Mouse (Mus musculus) liver, embryonic 15.5 days (tissue): ENCODE data around the gene Slc38a1. TPM values are rescaled to one million over a fixed set of nuclear protein-coding genes. Genes with fewer than 3 reads are reported as not detected.

ENCODE experiments used
- ATAC-seq: fragments of 200-750 bp; cut with Nextera tagmentation; 2 replicates; pipeline ENCODE4 v1.8.0; 2017; ENCODE audit warnings: moderate number of reproducible peaks, mild to moderate bottlenecking, moderate library complexity; ENCODE audit not compliant: insufficient read depth
- H3K27ac ChIP-seq: fragments of 300-500 bp; sonication (generic); replicated peaks from 2 replicates; pipeline ENCODE4 v1.5.1; 2015; ENCODE audit warnings: mild to moderate bottlenecking, inconsistent platforms
- H3K27me3 ChIP-seq: fragments of 300-500 bp; sonication (generic); 2 replicates; pipeline ENCODE4 v1.6.1; 2015; ENCODE audit warnings: mild to moderate bottlenecking, inconsistent platforms
- H3K36me3 ChIP-seq: fragments of 300-500 bp; sonication (generic); replicated peaks from 2 replicates; pipeline ENCODE4 v1.6.1; 2015; ENCODE audit warnings: moderate library complexity, mild to moderate bottlenecking, inconsistent platforms
- H3K4me1 ChIP-seq: fragments of 300-500 bp; sonication (generic); replicated peaks from 2 replicates; pipeline ENCODE4 v1.6.1; 2015; ENCODE audit warnings: inconsistent platforms
- H3K4me2 ChIP-seq: fragments of 300-500 bp; sonication (generic); 2 replicates; pipeline ENCODE4 v1.6.1; 2015; ENCODE audit warnings: moderate library complexity, mild to moderate bottlenecking, inconsistent platforms
- H3K4me3 ChIP-seq: fragments of 300-500 bp; sonication (generic); replicated peaks from 2 replicates; pipeline ENCODE4 v1.5.1; 2015; ENCODE audit warnings: mild to moderate bottlenecking, inconsistent platforms
- H3K9ac ChIP-seq: fragments of 300-500 bp; sonication (generic); 2 replicates; pipeline ENCODE4 v1.6.1; 2015; ENCODE audit warnings: moderate library complexity, mild to moderate bottlenecking, inconsistent platforms
- H3K9me3 ChIP-seq: fragments of 300-500 bp; sonication (generic); replicated peaks from 2 replicates; pipeline ENCODE4 v1.6.1; 2016; ENCODE audit warnings: inconsistent platforms
- WGBS: fragments of 180-500 bp; shearing (Covaris S2); methylation state at CpG from one replicate; pipeline ENCODE4 v1.1.7; 2015; ENCODE audit warnings: mixed read lengths; ENCODE audit not compliant: insufficient replicate concordance; 5-methylcytosine and 5-hydroxymethylcytosine counted together
- polyA plus RNA-seq: library from polyadenylated mRNA; unstranded; fragments of >200 nt; fragmentation: Nextera tagmentation; extraction: Ambion mirVana; gene quantifications from 2 replicates; pipeline ENCODE4 v1.2.1, GENCODE M21; 2015

Slc38a1 gene
- polyA plus RNA-seq, 1 experiment from 2014 or later: 18.2 TPM

DNA sequence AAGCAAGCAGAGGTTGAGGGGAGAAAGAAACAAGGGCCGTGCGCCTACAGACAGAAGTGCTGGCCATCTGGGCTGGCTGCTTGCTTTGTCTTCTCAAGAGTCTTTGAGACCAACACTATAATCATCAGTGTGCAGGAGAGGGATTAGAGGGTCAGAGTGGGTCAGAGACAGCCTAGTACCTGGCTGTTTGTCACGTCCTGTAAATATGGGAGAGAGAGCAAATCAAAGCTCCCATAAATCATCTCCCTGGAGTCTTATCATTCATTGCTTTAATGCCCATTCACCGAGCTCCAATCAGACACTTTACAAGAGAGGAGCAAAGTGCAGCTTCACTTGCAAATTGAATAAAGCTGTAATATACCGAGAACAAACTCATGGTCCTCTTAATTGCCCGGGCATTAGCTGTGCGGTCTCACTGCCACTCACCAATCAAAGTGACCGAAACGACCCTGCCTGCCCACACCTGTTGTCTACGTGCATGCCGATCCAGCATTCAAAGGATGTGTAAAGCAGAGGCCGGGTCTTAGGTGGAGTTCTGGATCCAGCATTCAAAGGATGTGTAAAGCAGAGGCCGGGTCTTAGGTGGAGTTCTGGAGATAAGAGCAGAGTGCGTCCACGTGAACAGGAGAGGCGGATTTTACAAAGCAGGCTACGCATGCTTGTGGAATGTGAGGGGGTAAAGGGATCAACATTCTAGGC is 15.0 kb upstream of the Slc38a1 start:
- Histone ChIP-seq H3K27me3 (peaks cover 12% of the 10 kb centered on the region; the same call in 1 of the 2 replicates), H3K4me1 (peaks cover 23% of the 10 kb centered on the region), H3K9ac (no peak overlapping the region), H3K27ac (no peak overlapping the region), H3K36me3 (no peaks in the 10 kb centered on the region), H3K4me2 (no peak overlapping the region), H3K4me3 (no peak overlapping the region), H3K9me3 (no peaks in the 10 kb centered on the region)
- no peak for ATAC-seq
- 69% methylated on average over 17 of the region's 17 CpGs for whole genome bisulfite sequencing

DNA sequence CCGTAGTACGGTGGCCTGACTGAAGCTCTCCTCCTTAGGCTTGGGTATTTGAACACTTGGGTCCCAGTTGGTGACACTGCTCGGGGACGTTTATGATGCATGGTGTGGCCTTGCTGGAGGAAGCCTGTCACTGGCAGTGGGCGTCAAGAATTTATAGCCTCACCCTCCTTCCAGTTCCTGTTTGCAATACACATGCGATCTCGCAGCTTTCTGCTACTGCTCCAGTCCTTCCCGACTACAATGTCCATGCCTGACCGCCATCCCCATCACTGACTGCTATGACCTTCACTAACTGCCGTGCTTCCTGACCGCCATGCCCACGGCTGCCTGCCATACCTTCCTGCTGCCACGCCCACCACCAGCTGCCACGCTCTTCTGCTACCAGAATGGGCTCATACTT is 12.8 kb upstream of the Slc38a1 start:
- Histone ChIP-seq H3K9me3 (no peaks in the 10 kb centered on the region), H3K4me3 (no peak overlapping the region), H3K27me3 (peaks cover 8% of the 10 kb centered on the region; the same call in 1 of the 2 replicates), H3K4me1 (peaks cover 19% of the 10 kb centered on the region), H3K9ac (no peak overlapping the region), H3K27ac (peak overlapping the region; percentile 57), H3K4me2 (peak overlapping the region; percentile 49), H3K36me3 (no peaks in the 10 kb centered on the region)
- 25% methylated on average over 14 of the region's 14 CpGs for WGBS
- no peak for ATAC-seq

DNA sequence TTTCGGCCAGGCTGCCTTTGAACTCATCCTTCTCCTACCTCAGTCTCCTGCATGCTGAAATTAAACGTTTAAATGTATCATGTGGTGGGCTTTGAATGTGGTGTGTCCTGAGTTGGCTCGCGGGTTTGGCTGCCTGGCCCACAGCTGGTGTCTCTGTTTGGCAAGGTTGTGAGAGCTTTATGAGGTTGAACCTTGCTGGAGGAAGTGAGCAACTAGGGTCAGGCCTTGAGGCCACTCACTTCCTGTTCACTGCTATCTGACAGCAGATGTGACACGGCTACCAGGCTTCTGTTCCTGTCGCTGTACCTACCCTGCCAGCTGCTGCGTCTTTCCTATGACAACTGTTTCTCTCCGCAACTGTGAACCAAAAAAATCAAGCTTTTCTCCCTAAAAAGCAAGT is 12.0 kb upstream of the Slc38a1 start:
- no peak overlapping the region; the same call in 1 of the 2 replicates for H3K4me3 ChIP-seq
- peak overlapping the region; percentile 49 for H3K4me2 ChIP-seq
- H3K27ac ChIP-seq: peak overlapping the region; percentile 57; the same call in 1 of the 2 replicates
- H3K9ac ChIP-seq: no peak overlapping the region
- peaks cover 17% of the 10 kb centered on the region for H3K4me1 ChIP-seq
- H3K9me3 ChIP-seq: no peaks in the 10 kb centered on the region
- 0 out of 2 replicates have a peak, but pooled peaks cover 6% of the 10 kb centered on the region for H3K27me3 ChIP-seq
- no peaks in the 10 kb centered on the region for H3K36me3 ChIP-seq
- peak; percentile 61 for ATAC-seq
- WGBS: 13% methylated on average over 8 of the region's 8 CpGs

DNA sequence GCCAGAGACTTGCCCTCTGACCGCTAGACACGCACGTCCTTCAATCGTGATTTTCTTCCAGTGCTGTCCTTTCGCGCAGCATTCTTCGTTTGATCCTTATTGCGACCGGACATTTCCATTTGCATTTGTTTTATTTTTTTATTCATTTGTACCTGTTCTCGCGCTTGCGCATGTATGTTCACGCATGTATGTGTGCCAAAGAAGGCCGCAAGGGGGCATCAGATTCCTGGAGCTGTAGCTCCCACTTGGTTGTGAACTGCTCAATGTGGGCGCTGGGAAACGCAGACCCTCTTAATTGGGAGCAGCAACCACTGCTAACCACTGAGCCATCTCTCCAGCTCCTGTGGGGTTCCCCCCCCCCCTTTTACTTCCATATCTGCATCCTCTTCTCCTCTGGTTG is 10.3 kb upstream of the Slc38a1 start:
- ATAC-seq: no peak
- H3K27ac ChIP-seq: no peak overlapping the region
- 91% methylated on average over 16 of the region's 16 CpGs for WGBS

DNA sequence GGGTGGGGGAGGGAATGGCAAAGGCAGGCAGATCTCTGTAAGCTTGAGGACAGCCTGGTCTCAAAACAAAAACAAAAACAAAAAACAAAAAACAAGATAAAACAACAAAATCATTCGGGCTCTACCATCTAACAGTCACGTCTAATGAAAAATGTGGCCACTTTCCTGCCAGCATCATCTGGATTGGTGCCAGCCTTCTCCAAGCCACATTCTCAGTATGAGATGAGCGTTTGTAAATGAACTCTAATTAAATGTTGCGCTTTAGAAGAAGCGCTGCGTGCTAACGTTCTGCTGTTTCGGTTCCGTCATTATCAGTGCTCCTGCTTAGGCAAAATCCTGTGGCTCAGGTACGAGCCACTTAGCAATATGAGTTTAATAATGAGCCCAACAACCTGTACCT is 9.8 kb upstream of the Slc38a1 start:
- 76% methylated on average over 10 of the region's 10 CpGs for WGBS
- no peak overlapping the region for H3K9ac ChIP-seq
- ATAC-seq: no peak

More for the DNA sequence above, 10.3 kb upstream of the Slc38a1 start:
- Histone ChIP-seq H3K9me3 (no peaks in the 10 kb centered on the region), H3K36me3 (no peaks in the 10 kb centered on the region), H3K4me3 (no peak overlapping the region), H3K27me3 (0 out of 2 replicates have a peak, but pooled peaks cover 3% of the 10 kb centered on the region), H3K4me1 (peaks cover 17% of the 10 kb centered on the region), H3K9ac (no peak overlapping the region), H3K4me2 (no peak overlapping the region)

DNA sequence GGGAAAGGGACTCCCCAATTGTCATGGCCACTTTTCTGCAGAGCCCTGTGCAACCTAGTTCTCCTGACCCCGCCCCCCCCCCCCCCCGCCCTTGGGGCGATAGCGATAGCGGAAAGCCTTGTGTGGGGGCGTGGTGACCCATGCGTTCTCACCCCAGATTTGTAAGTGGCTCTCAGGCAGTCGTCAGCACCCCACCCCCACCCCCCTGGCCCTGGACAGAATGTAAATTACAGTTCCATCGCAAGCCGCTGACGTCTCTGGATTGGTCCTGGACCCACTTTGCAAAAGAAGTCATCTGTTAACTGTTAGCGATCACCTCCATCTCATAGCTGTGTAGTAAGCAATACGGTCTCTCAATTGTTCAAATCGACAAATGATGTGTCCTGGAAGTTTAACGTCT is 4.7 kb upstream of the Slc38a1 start:
- H3K9me3 ChIP-seq: no peaks in the 10 kb centered on the region
- 28% methylated on average over 15 of the region's 15 CpGs for WGBS
- peaks cover 7% of the 10 kb centered on the region; the same call in 1 of the 2 replicates for H3K27me3 ChIP-seq
- no peaks in the 10 kb centered on the region for H3K36me3 ChIP-seq
- ATAC-seq: no peak
- peak overlapping the region; percentile 29; the same call in 1 of the 2 replicates for H3K4me2 ChIP-seq
- no peak overlapping the region for H3K4me3 ChIP-seq
- H3K27ac ChIP-seq: no peak overlapping the region
- no peak overlapping the region for H3K9ac ChIP-seq
- H3K4me1 ChIP-seq: peaks cover 17% of the 10 kb centered on the region

More for the DNA sequence above, 9.8 kb upstream of the Slc38a1 start:
- Histone ChIP-seq H3K27me3 (no peaks in the 10 kb centered on the region), H3K4me2 (no peak overlapping the region), H3K4me1 (peaks cover 19% of the 10 kb centered on the region), H3K4me3 (no peak overlapping the region), H3K36me3 (no peaks in the 10 kb centered on the region), H3K9me3 (no peaks in the 10 kb centered on the region), H3K27ac (no peak overlapping the region)

DNA sequence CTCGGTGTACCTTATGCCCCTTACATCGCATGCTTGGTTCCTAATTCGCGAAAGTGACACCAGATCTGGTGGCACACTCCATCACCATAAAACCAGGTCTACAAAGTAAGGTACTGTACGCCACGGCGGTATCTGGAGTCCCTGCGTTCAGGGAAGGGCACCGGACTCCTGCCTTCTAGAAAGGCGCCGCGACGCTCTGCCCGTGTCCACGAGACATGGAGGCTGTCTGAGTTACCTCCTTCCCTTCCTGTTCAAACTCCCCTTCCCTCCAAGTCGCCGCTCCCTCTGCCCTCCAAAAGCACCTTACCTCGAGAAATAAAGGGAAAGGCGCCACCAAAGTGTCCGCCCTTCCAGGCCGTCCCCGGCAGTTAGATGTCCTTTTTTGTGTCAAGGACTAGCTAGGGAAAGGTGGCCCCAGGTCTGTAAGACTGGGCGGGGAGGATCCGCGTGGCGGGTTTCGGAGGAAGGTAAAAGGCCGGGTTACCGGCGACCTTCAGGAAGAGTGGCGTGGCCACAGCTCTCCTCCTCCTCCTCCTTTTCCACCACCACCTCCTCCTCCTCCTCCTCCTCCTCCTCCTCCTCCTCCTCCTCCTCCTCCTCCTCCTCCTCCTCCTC is 785 bp downstream of the Slc38a1 start:
- WGBS: under 1% methylated on average over 31 of the region's 31 CpGs
- Histone ChIP-seq H3K4me3 (peak overlapping the region; percentile 71), H3K9me3 (no peaks in the 10 kb centered on the region), H3K27me3 (peaks cover 7% of the 10 kb centered on the region; the same call in 1 of the 2 replicates), H3K27ac (peak overlapping the region; percentile 68), H3K36me3 (no peaks in the 10 kb centered on the region), H3K4me2 (peak overlapping the region; percentile 96), H3K4me1 (peaks cover 53% of the 10 kb centered on the region), H3K9ac (peak overlapping the region; percentile 61)
- peak; percentile 10 for ATAC-seq

DNA sequence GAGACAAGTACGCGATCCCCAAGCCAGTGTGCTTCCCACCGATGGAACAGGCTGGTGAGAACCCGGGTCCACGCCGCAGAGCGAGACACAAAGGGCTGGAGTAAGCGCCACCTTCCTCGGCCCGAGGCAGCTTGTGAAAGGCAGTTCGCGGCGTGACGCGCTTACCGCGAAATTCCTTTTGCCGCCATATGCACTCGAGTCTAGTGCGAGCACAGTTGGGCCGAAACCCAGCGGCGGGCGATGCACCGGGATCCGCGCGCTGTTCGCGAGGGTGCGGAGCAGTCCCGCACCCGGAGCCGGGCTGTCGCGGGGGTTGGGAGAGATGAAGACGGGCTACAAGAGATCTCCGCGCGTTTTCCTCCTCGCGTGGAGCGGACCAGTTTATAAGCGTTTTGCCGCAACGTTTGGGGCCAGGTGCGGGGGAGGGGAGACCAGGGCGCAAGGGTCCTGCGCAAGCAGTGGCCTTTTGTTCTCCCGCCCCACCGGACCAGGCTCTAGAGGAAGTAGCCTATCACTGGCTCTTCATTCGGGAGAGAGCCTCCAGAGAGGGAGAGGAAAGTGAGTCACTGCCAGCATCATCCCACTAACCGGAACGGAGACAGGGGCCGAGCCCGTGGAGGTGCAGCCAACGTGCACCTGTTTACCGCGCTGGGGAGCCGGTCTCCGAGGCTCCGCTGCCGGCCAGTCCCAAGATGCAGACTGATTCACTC is 1.4 kb downstream of the Slc38a1 start:
- no peaks in the 10 kb centered on the region for H3K9me3 ChIP-seq
- H3K9ac ChIP-seq: peak overlapping the region; percentile 61
- H3K4me1 ChIP-seq: peaks cover 53% of the 10 kb centered on the region
- peak overlapping the region; percentile 68 for H3K27ac ChIP-seq
- H3K4me2 ChIP-seq: peak overlapping the region; percentile 96
- H3K36me3 ChIP-seq: no peaks in the 10 kb centered on the region
- peak overlapping the region; percentile 71 for H3K4me3 ChIP-seq
- peaks cover 7% of the 10 kb centered on the region; the same call in 1 of the 2 replicates for H3K27me3 ChIP-seq
- peak; percentile 40 for ATAC-seq
- WGBS: under 1% methylated on average over 63 of the region's 63 CpGs

DNA sequence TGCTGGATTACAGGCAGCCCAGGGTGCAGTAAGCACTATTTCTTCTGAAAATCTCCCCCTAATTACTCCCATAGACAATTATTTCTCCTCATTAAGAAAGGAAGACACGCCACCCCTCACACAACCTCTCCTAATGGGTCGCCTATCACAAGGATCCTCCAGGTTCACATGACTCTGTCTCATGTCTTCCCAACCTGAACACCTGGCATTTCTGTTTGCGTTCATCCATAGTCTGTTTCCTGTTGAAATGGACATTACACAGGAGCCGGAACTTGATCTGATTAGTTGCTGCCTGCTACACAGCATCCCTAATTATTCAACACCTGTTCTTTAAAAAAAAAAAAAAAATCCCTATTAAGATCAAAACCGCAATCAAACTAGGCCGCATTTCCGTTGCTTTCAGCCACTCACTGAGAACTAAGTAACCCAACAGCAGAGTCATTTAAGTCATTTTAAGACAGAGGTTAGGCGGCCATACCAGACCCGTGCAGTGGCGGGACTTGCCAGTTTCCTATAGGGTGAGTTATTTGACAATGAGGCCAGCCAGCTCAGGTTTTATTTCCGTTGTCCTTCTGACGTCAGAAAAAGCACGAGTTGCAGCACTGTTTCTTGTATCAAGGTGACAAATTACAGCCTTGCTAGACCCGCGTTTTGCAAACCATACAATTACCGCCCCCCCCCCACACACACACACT is 2.3 kb downstream of the Slc38a1 start:
- WGBS: 10% methylated on average over 16 of the region's 16 CpGs
- no peaks in the 10 kb centered on the region for H3K9me3 ChIP-seq
- peak overlapping the region; percentile 71 for H3K4me3 ChIP-seq
- peak overlapping the region; percentile 61 for H3K9ac ChIP-seq
- peak overlapping the region; percentile 96 for H3K4me2 ChIP-seq
- peak overlapping the region; percentile 68; the same call in 1 of the 2 replicates for H3K27ac ChIP-seq
- H3K36me3 ChIP-seq: no peaks in the 10 kb centered on the region
- peaks cover 53% of the 10 kb centered on the region for H3K4me1 ChIP-seq
- 0 out of 2 replicates have a peak, but pooled peaks have one; percentile 11 for ATAC-seq
- H3K27me3 ChIP-seq: peaks cover 7% of the 10 kb centered on the region; the same call in 1 of the 2 replicates

DNA sequence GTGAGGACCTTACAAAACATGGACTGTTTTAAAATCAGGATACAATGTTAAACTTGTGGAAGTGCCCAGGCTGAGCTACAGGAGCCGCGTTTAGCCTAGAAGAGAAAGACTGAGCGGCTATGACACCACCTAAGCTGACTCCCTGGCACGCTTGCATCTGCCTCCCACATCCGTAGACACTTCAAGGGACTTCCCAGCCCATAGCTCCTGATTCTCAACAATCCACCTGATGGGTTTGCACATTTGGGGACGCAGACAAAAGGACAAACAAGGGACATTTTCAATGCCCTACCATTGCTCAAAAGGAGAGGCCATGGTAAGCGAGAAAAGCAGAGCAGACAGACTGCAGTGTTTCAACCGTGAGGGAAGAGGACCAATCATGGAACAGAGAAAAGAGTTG is 3.1 kb downstream of the Slc38a1 start:
- Histone ChIP-seq H3K4me3 (no peak overlapping the region), H3K27ac (no peak overlapping the region), H3K9me3 (no peaks in the 10 kb centered on the region), H3K36me3 (peaks cover 6% of the 10 kb centered on the region; the same call in 1 of the 2 replicates), H3K27me3 (peaks cover 7% of the 10 kb centered on the region; the same call in 1 of the 2 replicates), H3K4me2 (peak overlapping the region; percentile 96), H3K9ac (no peak overlapping the region), H3K4me1 (peaks cover 53% of the 10 kb centered on the region)
- ATAC-seq: no peak
- WGBS: 73% methylated on average over 8 of the region's 8 CpGs
